Mouse (Mus musculus): ENCODE data around the gene Phactr3. TPM values are rescaled to one million over a fixed set of nuclear protein-coding genes. Genes with fewer than 3 reads are reported as not detected.

The Phactr3 gene
- polyA plus RNA-seq, 1 experiment from 2014 or later: 0.70 TPM

GRCm38 (mm10) chr2:178229231-178229630 lies 110.5 kb downstream of the Phactr3 start:
- H3K9ac ChIP-seq (ENCODE audit: low read length): no peak overlapping the region
- no peak overlapping the region for H3K27ac ChIP-seq (ENCODE audit: low read length)
- no peaks in the 10 kb centered on the region for H3K4me1 ChIP-seq (replicated peaks; ENCODE audit: control insufficient read depth, insufficient read depth, low read length)
- no peaks in the 10 kb centered on the region for H3K27me3 ChIP-seq (ENCODE audit: control insufficient read depth, insufficient read depth, low read depth, low read length)
- no peak overlapping the region for H3K4me2 ChIP-seq (ENCODE audit: low read depth, low read length)
- no peak overlapping the region for H3K4me3 ChIP-seq (ENCODE audit: low read length)
- no peak for ATAC-seq (ENCODE audit: low read depth)
- WGBS: 72% methylated on average over 8 of the region's 8 CpGs
- no peaks in the 10 kb centered on the region for H3K36me3 ChIP-seq (ENCODE audit: control insufficient read depth, insufficient read depth, low read length)
- peaks cover 2% of the 10 kb centered on the region; the same call in 1 of the 2 replicates for H3K9me3 ChIP-seq (ENCODE audit: control insufficient read depth, low read length)

- Histone ChIP-seq H3K4me2 (ENCODE audit: low read depth, low read length) (no peak overlapping the region), H3K4me1 (replicated peaks; ENCODE audit: control insufficient read depth, insufficient read depth, low read length) (no peaks in the 10 kb centered on the region), H3K9ac (ENCODE audit: low read length) (no peak overlapping the region), H3K27me3 (ENCODE audit: control insufficient read depth, insufficient read depth, low read depth, low read length) (no peaks in the 10 kb centered on the region), H3K27ac (ENCODE audit: low read length) (no peak overlapping the region), H3K9me3 (ENCODE audit: control insufficient read depth, low read length) (peaks cover 2% of the 10 kb centered on the region; the same call in 1 of the 2 replicates), H3K36me3 (ENCODE audit: control insufficient read depth, insufficient read depth, low read length) (no peaks in the 10 kb centered on the region), H3K4me3 (ENCODE audit: low read length) (no peak overlapping the region)
- ATAC-seq (ENCODE audit: low read depth): no peak
- 66% methylated on average over 5 of the region's 5 CpGs for WGBS
Measured at GRCm38 (mm10) chr2:178233487-178233886, 114.7 kb downstream of the Phactr3 start.

- Histone ChIP-seq H3K4me2 (ENCODE audit: low read depth, low read length) (no peak overlapping the region), H3K27ac (ENCODE audit: low read length) (no peak overlapping the region), H3K9me3 (ENCODE audit: control insufficient read depth, low read length) (no peaks in the 10 kb centered on the region), H3K36me3 (ENCODE audit: control insufficient read depth, insufficient read depth, low read length) (no peaks in the 10 kb centered on the region), H3K4me3 (ENCODE audit: low read length) (no peak overlapping the region), H3K27me3 (ENCODE audit: control insufficient read depth, insufficient read depth, low read depth, low read length) (no peaks in the 10 kb centered on the region), H3K9ac (ENCODE audit: low read length) (no peak overlapping the region), H3K4me1 (replicated peaks; ENCODE audit: control insufficient read depth, insufficient read depth, low read length) (no peaks in the 10 kb centered on the region)
- WGBS: 72% methylated on average over 3 of the region's 3 CpGs
- no peak for ATAC-seq (ENCODE audit: low read depth)
Measured at GRCm38 (mm10) chr2:178237056-178237455, 118.3 kb downstream of the Phactr3 start.

GRCm38 (mm10) chr2:178238503-178238902 lies 119.7 kb downstream of the Phactr3 start:
- ATAC-seq (ENCODE audit: low read depth): no peak
- Histone ChIP-seq H3K27ac (ENCODE audit: low read length) (no peak overlapping the region), H3K9ac (ENCODE audit: low read length) (no peak overlapping the region), H3K4me1 (replicated peaks; ENCODE audit: control insufficient read depth, insufficient read depth, low read length) (no peaks in the 10 kb centered on the region), H3K4me3 (ENCODE audit: low read length) (no peak overlapping the region), H3K9me3 (ENCODE audit: control insufficient read depth, low read length) (no peaks in the 10 kb centered on the region), H3K27me3 (ENCODE audit: control insufficient read depth, insufficient read depth, low read depth, low read length) (no peaks in the 10 kb centered on the region), H3K36me3 (ENCODE audit: control insufficient read depth, insufficient read depth, low read length) (no peaks in the 10 kb centered on the region), H3K4me2 (ENCODE audit: low read depth, low read length) (no peak overlapping the region)
- WGBS: 52% methylated on average over 2 of the region's 2 CpGs

- H3K9me3 ChIP-seq (ENCODE audit: control insufficient read depth, low read length): no peaks in the 10 kb centered on the region
- no peak overlapping the region for H3K27ac ChIP-seq (ENCODE audit: low read length)
- no peak overlapping the region for H3K9ac ChIP-seq (ENCODE audit: low read length)
- H3K27me3 ChIP-seq (ENCODE audit: control insufficient read depth, insufficient read depth, low read depth, low read length): no peaks in the 10 kb centered on the region
- no peak overlapping the region for H3K4me3 ChIP-seq (ENCODE audit: low read length)
- no peak overlapping the region for H3K4me2 ChIP-seq (ENCODE audit: low read depth, low read length)
- H3K36me3 ChIP-seq (ENCODE audit: control insufficient read depth, insufficient read depth, low read length): no peaks in the 10 kb centered on the region
- no peak for ATAC-seq (ENCODE audit: low read depth)
- 67% methylated on average over 8 of the region's 8 CpGs for WGBS
- H3K4me1 ChIP-seq (replicated peaks; ENCODE audit: control insufficient read depth, insufficient read depth, low read length): no peaks in the 10 kb centered on the region
Measured at GRCm38 (mm10) chr2:178240886-178241285, 122.1 kb downstream of the Phactr3 start.

- 39% methylated on average over 3 of the region's 3 CpGs for WGBS
- Histone ChIP-seq H3K36me3 (ENCODE audit: control insufficient read depth, insufficient read depth, low read length) (no peaks in the 10 kb centered on the region), H3K4me1 (replicated peaks; ENCODE audit: control insufficient read depth, insufficient read depth, low read length) (no peaks in the 10 kb centered on the region), H3K4me3 (ENCODE audit: low read length) (no peak overlapping the region), H3K9me3 (ENCODE audit: control insufficient read depth, low read length) (no peaks in the 10 kb centered on the region), H3K27ac (ENCODE audit: low read length) (no peak overlapping the region), H3K4me2 (ENCODE audit: low read depth, low read length) (no peak overlapping the region), H3K9ac (ENCODE audit: low read length) (no peak overlapping the region), H3K27me3 (ENCODE audit: control insufficient read depth, insufficient read depth, low read depth, low read length) (no peaks in the 10 kb centered on the region)
- ATAC-seq (ENCODE audit: low read depth): no peak
Measured at GRCm38 (mm10) chr2:178241374-178241773, 122.6 kb downstream of the Phactr3 start.

- WGBS: 46% methylated on average over 3 of the region's 3 CpGs
- no peak overlapping the region for H3K27ac ChIP-seq (ENCODE audit: low read length)
- no peaks in the 10 kb centered on the region for H3K9me3 ChIP-seq (ENCODE audit: control insufficient read depth, low read length)
- H3K4me1 ChIP-seq (replicated peaks; ENCODE audit: control insufficient read depth, insufficient read depth, low read length): no peaks in the 10 kb centered on the region
- H3K9ac ChIP-seq (ENCODE audit: low read length): no peak overlapping the region
- no peaks in the 10 kb centered on the region for H3K36me3 ChIP-seq (ENCODE audit: control insufficient read depth, insufficient read depth, low read length)
- H3K4me3 ChIP-seq (ENCODE audit: low read length): no peak overlapping the region
- H3K27me3 ChIP-seq (ENCODE audit: control insufficient read depth, insufficient read depth, low read depth, low read length): no peaks in the 10 kb centered on the region
- H3K4me2 ChIP-seq (ENCODE audit: low read depth, low read length): no peak overlapping the region
- ATAC-seq (ENCODE audit: low read depth): no peak
Measured at GRCm38 (mm10) chr2:178242996-178243395, 124.2 kb downstream of the Phactr3 start.

GRCm38 (mm10) chr2:178244866-178245265 lies 126.1 kb downstream of the Phactr3 start:
- 88% methylated on average over 1 of the region's 1 CpGs for WGBS
- Histone ChIP-seq H3K4me1 (replicated peaks; ENCODE audit: control insufficient read depth, insufficient read depth, low read length) (no peaks in the 10 kb centered on the region), H3K9me3 (ENCODE audit: control insufficient read depth, low read length) (no peaks in the 10 kb centered on the region), H3K27ac (ENCODE audit: low read length) (no peak overlapping the region), H3K4me3 (ENCODE audit: low read length) (no peak overlapping the region), H3K27me3 (ENCODE audit: control insufficient read depth, insufficient read depth, low read depth, low read length) (no peaks in the 10 kb centered on the region), H3K4me2 (ENCODE audit: low read depth, low read length) (no peak overlapping the region), H3K36me3 (ENCODE audit: control insufficient read depth, insufficient read depth, low read length) (no peaks in the 10 kb centered on the region), H3K9ac (ENCODE audit: low read length) (no peak overlapping the region)
- ATAC-seq (ENCODE audit: low read depth): no peak

GRCm38 (mm10) chr2:178245841-178246240 lies 127.1 kb downstream of the Phactr3 start:
- H3K27me3 ChIP-seq (ENCODE audit: control insufficient read depth, insufficient read depth, low read depth, low read length): no peaks in the 10 kb centered on the region
- WGBS: 79% methylated on average over 5 of the region's 5 CpGs
- ATAC-seq (ENCODE audit: low read depth): no peak
- H3K9me3 ChIP-seq (ENCODE audit: control insufficient read depth, low read length): no peaks in the 10 kb centered on the region
- H3K4me1 ChIP-seq (replicated peaks; ENCODE audit: control insufficient read depth, insufficient read depth, low read length): no peaks in the 10 kb centered on the region
- H3K27ac ChIP-seq (ENCODE audit: low read length): no peak overlapping the region
- no peak overlapping the region for H3K9ac ChIP-seq (ENCODE audit: low read length)
- no peak overlapping the region for H3K4me2 ChIP-seq (ENCODE audit: low read depth, low read length)
- H3K4me3 ChIP-seq (ENCODE audit: low read length): no peak overlapping the region
- H3K36me3 ChIP-seq (ENCODE audit: control insufficient read depth, insufficient read depth, low read length): no peaks in the 10 kb centered on the region

GRCm38 (mm10) chr2:178246767-178247166 lies 128.0 kb downstream of the Phactr3 start:
- Histone ChIP-seq H3K4me3 (ENCODE audit: low read length) (no peak overlapping the region), H3K36me3 (ENCODE audit: control insufficient read depth, insufficient read depth, low read length) (no peaks in the 10 kb centered on the region), H3K9ac (ENCODE audit: low read length) (no peak overlapping the region), H3K27ac (ENCODE audit: low read length) (no peak overlapping the region), H3K9me3 (ENCODE audit: control insufficient read depth, low read length) (no peaks in the 10 kb centered on the region), H3K4me1 (replicated peaks; ENCODE audit: control insufficient read depth, insufficient read depth, low read length) (no peaks in the 10 kb centered on the region), H3K27me3 (ENCODE audit: control insufficient read depth, insufficient read depth, low read depth, low read length) (no peaks in the 10 kb centered on the region), H3K4me2 (ENCODE audit: low read depth, low read length) (no peak overlapping the region)
- ATAC-seq (ENCODE audit: low read depth): no peak
- 45% methylated on average over 4 of the region's 4 CpGs for WGBS
